Mouse (Mus musculus) liver, embryonic 13.5 days (tissue): Measurements from ENCODE around the gene Alox5ap. TPM values are rescaled to one million over a fixed set of nuclear protein-coding genes. Genes with fewer than 3 reads are reported as not detected.
A peak's percentile ranks its signal among the peaks of the same experiment; 100 is the strongest.

Experiments
- ATAC-seq: fragments of 200-750 bp; cut with Nextera tagmentation; 2 replicates; pipeline ENCODE4 v1.8.0; 2017; ENCODE audit warnings: low read depth, mild to moderate bottlenecking, moderate number of reproducible peaks, moderate library complexity
- DNase-seq: peaks from one replicate; pipeline ENCODE4 v3.0.0; 2022
- H3K27ac ChIP-seq: fragments of 300-500 bp; sonication (generic); 2 replicates; pipeline ENCODE4 v1.5.1; 2015; ENCODE audit warnings: moderate library complexity, mild to moderate bottlenecking, inconsistent platforms
- H3K27me3 ChIP-seq: fragments of 300-500 bp; sonication (generic); 2 replicates; pipeline ENCODE4 v1.6.1; 2015; ENCODE audit warnings: mild to moderate bottlenecking, inconsistent platforms
- H3K36me3 ChIP-seq: fragments of 300-500 bp; sonication (generic); 2 replicates; pipeline ENCODE4 v1.6.1; 2015; ENCODE audit warnings: mild to moderate bottlenecking, inconsistent platforms
- H3K4me1 ChIP-seq: fragments of 300-500 bp; sonication (generic); replicated peaks from 2 replicates; pipeline ENCODE4 v1.6.1; 2015; ENCODE audit warnings: inconsistent platforms
- H3K4me2 ChIP-seq: fragments of 300-500 bp; sonication (generic); 2 replicates; pipeline ENCODE4 v1.6.1; 2015; ENCODE audit warnings: inconsistent platforms, mild to moderate bottlenecking, moderate library complexity
- H3K4me3 ChIP-seq: fragments of 300-500 bp; sonication (generic); replicated peaks from 2 replicates; pipeline ENCODE4 v1.5.1; 2015; ENCODE audit warnings: mild to moderate bottlenecking, inconsistent platforms
- H3K9ac ChIP-seq: fragments of 300-500 bp; sonication (generic); 2 replicates; pipeline ENCODE4 v1.6.1; 2015; ENCODE audit warnings: mild to moderate bottlenecking, inconsistent platforms
- H3K9me3 ChIP-seq: fragments of 300-500 bp; sonication (generic); replicated peaks from 2 replicates; pipeline ENCODE4 v1.6.1; 2016; ENCODE audit warnings: inconsistent platforms
- WGBS: fragments of 180-500 bp; shearing (Covaris S2); methylation state at CpG from one replicate; pipeline ENCODE4 v1.1.7; 2015; ENCODE audit not compliant: insufficient replicate concordance; 5-methylcytosine and 5-hydroxymethylcytosine counted together
- polyA plus RNA-seq: library from polyadenylated mRNA; unstranded; fragments of >200 nt; fragmentation: Nextera tagmentation; extraction: Ambion mirVana; gene quantifications from 2 replicates; pipeline ENCODE4 v1.2.1, GENCODE M21; 2015

Alox5ap gene
- polyA plus RNA-seq, 1 experiment from 2014 or later = 24.7 TPM

GRCm38 (mm10) chr5:149261866-149262265, 2.7 kb upstream of the Alox5ap start:
- Histone ChIP-seq H3K27me3 (no peaks in the 10 kb centered on the region; the same call in 1 of the 2 replicates), H3K4me2 (no peak overlapping the region), H3K9ac (no peak overlapping the region), H3K27ac (no peak overlapping the region), H3K4me1 (peaks cover 4% of the 10 kb centered on the region), H3K36me3 (no peaks in the 10 kb centered on the region), H3K4me3 (no peak overlapping the region), H3K9me3 (0 out of 2 replicates have a peak, but pooled peaks cover 2% of the 10 kb centered on the region)
- peak; percentile 38 for DNase-seq
- WGBS = 54% methylated on average over 6 of the region's 6 CpGs
- 0 out of 2 replicates have a peak, but pooled peaks have one; percentile 30 for ATAC-seq

- WGBS = 20% methylated on average over 6 of the region's 6 CpGs
- Histone ChIP-seq H3K27me3 (no peaks in the 10 kb centered on the region), H3K4me2 (peak overlapping the region; percentile 35), H3K27ac (no peak overlapping the region), H3K4me1 (peaks cover 21% of the 10 kb centered on the region), H3K36me3 (no peaks in the 10 kb centered on the region), H3K9ac (no peak overlapping the region), H3K4me3 (peak overlapping the region; percentile 30), H3K9me3 (0 out of 2 replicates have a peak, but pooled peaks cover 2% of the 10 kb centered on the region)
- DNase-seq (no peak), ATAC-seq (peak; percentile 20)
Measured at GRCm38 (mm10) chr5:149264878-149265279, 312 bp downstream of the Alox5ap start.

GRCm38 (mm10) chr5:149266761-149267221, 2.2 kb downstream of the Alox5ap start:
- H3K36me3 ChIP-seq = no peaks in the 10 kb centered on the region
- H3K9ac ChIP-seq = no peak overlapping the region
- peaks cover 21% of the 10 kb centered on the region for H3K4me1 ChIP-seq
- H3K4me2 ChIP-seq = no peak overlapping the region
- DNase-seq = no peak
- H3K27ac ChIP-seq = peak overlapping the region; percentile 66
- peak; percentile 33; the same call in 1 of the 2 replicates for ATAC-seq
- no peaks in the 10 kb centered on the region for H3K27me3 ChIP-seq
- 27% methylated on average over 8 of the region's 8 CpGs for WGBS
- H3K4me3 ChIP-seq = no peak overlapping the region
- no peaks in the 10 kb centered on the region for H3K9me3 ChIP-seq

- Histone ChIP-seq H3K27ac (peak overlapping the region; percentile 66), H3K27me3 (no peaks in the 10 kb centered on the region), H3K4me3 (no peak overlapping the region), H3K9me3 (no peaks in the 10 kb centered on the region), H3K4me2 (no peak overlapping the region), H3K36me3 (no peaks in the 10 kb centered on the region), H3K4me1 (peaks cover 22% of the 10 kb centered on the region), H3K9ac (no peak overlapping the region)
- DNase-seq = no peak
- 0 out of 2 replicates have a peak, but pooled peaks have one; percentile 30 for ATAC-seq
- WGBS = 26% methylated on average over 4 of the region's 4 CpGs
Measured at GRCm38 (mm10) chr5:149267493-149267892, 2.9 kb downstream of the Alox5ap start.

GRCm38 (mm10) chr5:149271291-149271690, 6.7 kb downstream of the Alox5ap start:
- H3K27me3 ChIP-seq = no peaks in the 10 kb centered on the region
- no peak overlapping the region for H3K27ac ChIP-seq
- 83% methylated on average over 3 of the region's 3 CpGs for WGBS
- no peak overlapping the region for H3K4me2 ChIP-seq
- DNase-seq (no peak), ATAC-seq (no peak)
- H3K4me1 ChIP-seq = peaks cover 41% of the 10 kb centered on the region
- no peaks in the 10 kb centered on the region for H3K9me3 ChIP-seq
- no peak overlapping the region for H3K4me3 ChIP-seq
- no peak overlapping the region for H3K9ac ChIP-seq
- no peaks in the 10 kb centered on the region for H3K36me3 ChIP-seq

- peak; percentile 14; the same call in 1 of the 2 replicates for ATAC-seq
- DNase-seq = no peak
- Histone ChIP-seq H3K9me3 (no peaks in the 10 kb centered on the region), H3K4me1 (peaks cover 35% of the 10 kb centered on the region), H3K9ac (no peak overlapping the region), H3K4me3 (no peak overlapping the region), H3K36me3 (no peaks in the 10 kb centered on the region), H3K27me3 (no peaks in the 10 kb centered on the region), H3K4me2 (no peak overlapping the region), H3K27ac (no peak overlapping the region)
- 30% methylated on average over 4 of the region's 4 CpGs for WGBS
Measured at GRCm38 (mm10) chr5:149272535-149272934, 8.0 kb downstream of the Alox5ap start.

- ATAC-seq (peak; percentile 78), DNase-seq (peak; percentile 48)
- Histone ChIP-seq H3K9ac (no peak overlapping the region), H3K36me3 (no peaks in the 10 kb centered on the region), H3K4me2 (no peak overlapping the region), H3K4me3 (no peak overlapping the region), H3K27ac (peak overlapping the region; percentile 20; the same call in 1 of the 2 replicates), H3K27me3 (no peaks in the 10 kb centered on the region), H3K4me1 (peaks cover 28% of the 10 kb centered on the region), H3K9me3 (no peaks in the 10 kb centered on the region)
- WGBS = 21% methylated on average over 15 of the region's 15 CpGs
Measured at GRCm38 (mm10) chr5:149274390-149275104, 10.0 kb downstream of the Alox5ap start.

GRCm38 (mm10) chr5:149275105-149275494, 10.5 kb downstream of the Alox5ap start:
- WGBS = 62% methylated on average over 1 of the region's 1 CpGs
- no peak for ATAC-seq
- H3K36me3 ChIP-seq = no peaks in the 10 kb centered on the region

GRCm38 (mm10) chr5:149277529-149277928, 13.0 kb downstream of the Alox5ap start:
- Histone ChIP-seq H3K9me3 (peaks cover 5% of the 10 kb centered on the region; the same call in 1 of the 2 replicates), H3K9ac (no peak overlapping the region), H3K27ac (no peak overlapping the region), H3K4me3 (no peak overlapping the region), H3K4me1 (peaks cover 26% of the 10 kb centered on the region), H3K36me3 (peaks cover 8% of the 10 kb centered on the region; the same call in 1 of the 2 replicates), H3K27me3 (no peaks in the 10 kb centered on the region), H3K4me2 (no peak overlapping the region)
- ATAC-seq = no peak
- 64% methylated on average over 5 of the region's 5 CpGs for WGBS
- no peak for DNase-seq

More at GRCm38 (mm10) chr5:149275105-149275494, 10.5 kb downstream of the Alox5ap start:
- no peaks in the 10 kb centered on the region for H3K27me3 ChIP-seq
- H3K4me1 ChIP-seq = peaks cover 28% of the 10 kb centered on the region
- H3K9ac ChIP-seq = no peak overlapping the region
- no peaks in the 10 kb centered on the region for H3K9me3 ChIP-seq
- DNase-seq = no peak
- peak overlapping the region; percentile 20; the same call in 1 of the 2 replicates for H3K27ac ChIP-seq
- no peak overlapping the region for H3K4me2 ChIP-seq
- H3K4me3 ChIP-seq = no peak overlapping the region

- ATAC-seq = no peak
- H3K4me2 ChIP-seq = no peak overlapping the region
- peaks cover 10% of the 10 kb centered on the region; the same call in 1 of the 2 replicates for H3K9me3 ChIP-seq
- no peak overlapping the region for H3K9ac ChIP-seq
- no peak overlapping the region for H3K27ac ChIP-seq
- H3K36me3 ChIP-seq = peaks cover 9% of the 10 kb centered on the region; the same call in 1 of the 2 replicates
- no peak overlapping the region for H3K4me3 ChIP-seq
- WGBS = 71% methylated on average over 22 of the region's 22 CpGs
- no peaks in the 10 kb centered on the region for H3K27me3 ChIP-seq
- H3K4me1 ChIP-seq = peaks cover 15% of the 10 kb centered on the region
- no peak for DNase-seq
Measured at GRCm38 (mm10) chr5:149279273-149279844, 14.8 kb downstream of the Alox5ap start.

- peaks cover 9% of the 10 kb centered on the region; the same call in 1 of the 2 replicates for H3K36me3 ChIP-seq
- DNase-seq (no peak), ATAC-seq (no peak)
- H3K9ac ChIP-seq = no peak overlapping the region
- H3K4me2 ChIP-seq = no peak overlapping the region
- no peaks in the 10 kb centered on the region for H3K4me1 ChIP-seq
- H3K4me3 ChIP-seq = no peak overlapping the region
- peaks cover 10% of the 10 kb centered on the region; the same call in 1 of the 2 replicates for H3K9me3 ChIP-seq
- 60% methylated on average over 2 of the region's 2 CpGs for WGBS
- no peaks in the 10 kb centered on the region for H3K27me3 ChIP-seq
- H3K27ac ChIP-seq = no peak overlapping the region
Measured at GRCm38 (mm10) chr5:149283009-149283408, 18.4 kb downstream of the Alox5ap start.
